23 mouse cellular contexts compared by ENCODE assay signal in the genomic region with DNA sequence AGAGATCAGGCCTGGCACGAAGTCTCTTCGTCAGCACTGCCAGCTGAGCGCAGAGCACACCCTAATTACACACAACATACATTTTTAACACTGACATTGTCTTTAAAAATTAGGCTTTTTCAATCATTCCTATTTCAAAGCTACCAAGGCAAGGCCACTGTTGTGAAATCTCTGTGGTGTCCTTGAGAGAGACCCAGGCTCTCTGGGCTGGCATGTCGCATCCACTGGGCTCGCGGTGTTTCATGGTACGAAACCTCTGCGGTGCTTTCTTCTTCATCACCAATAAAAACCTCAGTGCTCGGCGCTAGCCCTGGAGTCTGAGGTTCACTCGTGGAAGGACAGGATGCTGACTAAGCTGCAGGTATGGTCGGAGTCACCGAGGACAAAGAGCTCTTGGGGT. TPM values are rescaled to one million over a fixed set of nuclear protein-coding genes. Genes with fewer than 3 reads are reported as not detected.
A peak's percentile ranks its signal among the peaks of the same experiment; 100 is the strongest.
DNase-seq lines count a peak whose midpoint lies in the region.
"Had no signal": no experiment of that assay in that cellular context is flagged by ENCODE, and none has a peak within 500 bp of the region (broad histone marks: within the 10 kb centered on the region; RNA-seq: fewer than 3 reads in every experiment).

No protein-coding gene starts in this region.

- peak; percentile 62 for DNase-seq in adrenal gland, adult 2 months
- DNase-seq in adrenal gland, adult 8-10 months, result no peak
- peak; percentile 59 for DNase-seq in adrenal gland, postnatal 14 days
- DNase-seq in adrenal gland, adult 18-20 months (ENCODE audit: low spot score in 2 of 2), result no peak
- peak; percentile 39 to 63 for DNase-seq in adrenal gland, postnatal 36 days
- no peak for DNase-seq in adrenal gland, postnatal 10 days
- DNase-seq: adrenal gland, postnatal 25 days; B cell, adult 2 months; cerebellum, adult 11 months; cerebellum, adult 11-12 months; cerebellum, adult 18-20 months; cerebellum, adult 2 months; cerebellum, adult 8-10 months; cerebellum, adult 9-10 months; cerebellum, adult 9-11 months; cerebellum, postnatal 10 days; cerebellum, postnatal 14 days had no signal

RNA-seq across cellular contexts. Expression of a gene that starts 22.4 kb away (rescaled TPM):
- 10 to 100 TPM; 25.4 to 25.9 TPM for total RNA-seq in adrenal gland, adult 2 months (2021)
- polyA plus RNA-seq in adrenal gland, adult 2 months (2012; rRNA removed), result 21.5 and 22.1 TPM in 2 replicates
- total RNA-seq in adrenal gland, adult 8-10 months (2022), result 10 to 100 TPM; 24.9 to 32.9 (median 26.9) TPM
- total RNA-seq in adrenal gland, postnatal 14 days (2021), result 27.1 and 27.5 TPM in 2 replicates
- 10 to 100 TPM; 18.2 to 24.4 TPM for total RNA-seq in adrenal gland, adult 18-20 months (2021)
- 10 to 100 TPM; 22.9 to 26.9 TPM for total RNA-seq in adrenal gland, postnatal 36 days (2021)
- 10 to 100 TPM; 30.3 to 36.5 TPM for total RNA-seq in adrenal gland, postnatal 10 days (2021)

RNA-seq across cellular contexts. Expression of a gene that starts 32.7 kb away (rescaled TPM):
- 1 to 10 TPM; 3.8 to 7.9 TPM for total RNA-seq in adrenal gland, adult 2 months (2021)
- 2.0 and 3.6 TPM in 2 replicates for polyA plus RNA-seq in adrenal gland, adult 2 months (2012; rRNA removed)
- total RNA-seq in adrenal gland, adult 8-10 months (2022), result 10 to 100 TPM in 2 of 4 experiments, 1 to 10 TPM in 2; 5.3 to 12.5 (median 9.7) TPM
- 5.7 and 6.0 TPM in 2 replicates for total RNA-seq in adrenal gland, postnatal 14 days (2021)
- total RNA-seq in adrenal gland, adult 18-20 months (2021), result 1 to 10 TPM; 4.0 to 5.3 TPM
- 1 to 10 TPM; 3.9 to 5.4 TPM for total RNA-seq in adrenal gland, postnatal 36 days (2021)
- total RNA-seq in adrenal gland, postnatal 10 days (2021), result 1 to 10 TPM; 5.2 to 8.0 TPM
- total RNA-seq: CH12.LX, G1E, MEL had no signal
- polyA plus RNA-seq: activated CD4-positive, CD25-positive, alpha-beta regulatory T cell, adult 4 months; C2C12; G1E; Patski had no signal

RNA-seq across cellular contexts. Expression of a gene that starts 33.9 kb away (rescaled TPM):
- total RNA-seq in adrenal gland, adult 2 months (2021), result 100 to 1,000 TPM; 191 to 217 TPM
- 53.7 and 71.2 TPM in 2 replicates for polyA plus RNA-seq in adrenal gland, adult 2 months (2012; rRNA removed)
- total RNA-seq in adrenal gland, adult 8-10 months (2022), result 100 to 1,000 TPM; 137 to 213 (median 176) TPM
- total RNA-seq in adrenal gland, postnatal 14 days (2021), result 212 and 219 TPM in 2 replicates
- 100 to 1,000 TPM; 185 to 226 TPM for total RNA-seq in adrenal gland, adult 18-20 months (2021)
- 100 to 1,000 TPM; 222 to 226 TPM for total RNA-seq in adrenal gland, postnatal 36 days (2021)
- total RNA-seq in adrenal gland, postnatal 10 days (2021), result 100 to 1,000 TPM; 183 to 187 TPM

Comparison
In these comparisons a context has a peak if more than half of its experiments do, and no peak if none do; other contexts are left out.
1. DNase-seq: peak in adrenal gland, adult 2 months (single experiment), adrenal gland, postnatal 14 days (single experiment) and adrenal gland, postnatal 36 days (2 of 2); none in adrenal gland, adult 8-10 months (single experiment), adrenal gland, adult 18-20 months (0 of 2) and adrenal gland, postnatal 10 days (single experiment).